Mouse (Mus musculus): ENCODE results near the gene Cdk2ap2. TPM values are rescaled to one million over a fixed set of nuclear protein-coding genes. Genes with fewer than 3 reads are reported as not detected.
"Not testable (repeated sequence)": the region's sequence is repeated elsewhere in the genome, so short reads cannot be mapped to it uniquely, and the experiment has no call there.

The Cdk2ap2 gene
- total RNA-seq, 2 experiments from 2014 or later = 44.8 to 126 TPM

GRCm38 (mm10) chr19:4114551-4114950, 17.6 kb downstream of the Cdk2ap2 start:
- no peak for ATAC-seq (replicated peaks; ENCODE audit: poor library complexity)

- ATAC-seq (replicated peaks; ENCODE audit: poor library complexity) = no peak
Measured at GRCm38 (mm10) chr19:4115144-4115543, 18.2 kb downstream of the Cdk2ap2 start.

- ATAC-seq (replicated peaks; ENCODE audit: poor library complexity) = no peak
Measured at GRCm38 (mm10) chr19:4115816-4116215, 18.8 kb downstream of the Cdk2ap2 start.

DNA sequence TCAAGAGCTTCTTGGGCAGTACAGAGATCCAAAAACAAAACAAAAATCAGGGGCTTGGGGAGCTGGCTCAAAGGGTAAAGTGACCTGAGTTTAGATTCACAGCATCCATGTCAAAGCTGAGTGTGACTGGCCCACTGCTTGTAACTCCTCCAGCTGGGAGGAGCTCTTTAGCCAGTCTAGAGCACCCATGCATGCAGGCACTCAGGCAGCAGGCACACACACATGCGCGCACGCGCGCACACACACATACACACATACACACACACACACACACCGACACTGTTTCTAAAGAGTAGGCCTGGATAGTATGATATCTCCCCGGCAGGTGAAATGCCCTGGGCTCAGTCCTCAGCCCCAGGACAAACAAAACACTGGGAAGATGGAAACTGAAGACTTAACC, 20.0 kb downstream of the Cdk2ap2 start:
- no peak for ATAC-seq (replicated peaks; ENCODE audit: poor library complexity)

- no peak for ATAC-seq (replicated peaks; ENCODE audit: poor library complexity)
Measured at GRCm38 (mm10) chr19:4118350-4118749, 21.4 kb downstream of the Cdk2ap2 start.

GRCm38 (mm10) chr19:4119716-4120487, 22.9 kb downstream of the Cdk2ap2 start:
- no peak for ATAC-seq (replicated peaks; ENCODE audit: poor library complexity)

DNA sequence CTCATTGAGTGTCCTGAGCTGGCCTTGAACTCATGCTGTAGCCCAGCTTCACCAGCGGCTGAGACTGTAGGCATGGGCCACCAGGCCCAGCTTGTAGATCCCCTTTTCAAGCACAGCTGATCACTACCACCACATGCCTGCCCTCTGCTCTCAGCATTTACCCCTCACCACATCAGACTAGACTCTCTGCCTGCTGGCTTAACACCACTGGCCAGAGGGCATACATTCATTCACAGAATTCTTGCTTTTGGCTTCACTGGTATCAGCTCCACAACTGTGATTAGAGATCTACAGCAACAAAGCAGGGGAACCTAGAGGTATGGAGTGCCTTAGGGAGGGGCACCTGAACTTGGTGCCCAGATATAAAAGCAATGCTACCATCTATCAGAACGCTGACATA, 23.5 kb downstream of the Cdk2ap2 start:
- no peak for ATAC-seq (replicated peaks; ENCODE audit: poor library complexity)

- peak; percentile 75 for ATAC-seq (replicated peaks; ENCODE audit: poor library complexity)
Measured at GRCm38 (mm10) chr19:4121097-4121805, 24.3 kb downstream of the Cdk2ap2 start.

DNA sequence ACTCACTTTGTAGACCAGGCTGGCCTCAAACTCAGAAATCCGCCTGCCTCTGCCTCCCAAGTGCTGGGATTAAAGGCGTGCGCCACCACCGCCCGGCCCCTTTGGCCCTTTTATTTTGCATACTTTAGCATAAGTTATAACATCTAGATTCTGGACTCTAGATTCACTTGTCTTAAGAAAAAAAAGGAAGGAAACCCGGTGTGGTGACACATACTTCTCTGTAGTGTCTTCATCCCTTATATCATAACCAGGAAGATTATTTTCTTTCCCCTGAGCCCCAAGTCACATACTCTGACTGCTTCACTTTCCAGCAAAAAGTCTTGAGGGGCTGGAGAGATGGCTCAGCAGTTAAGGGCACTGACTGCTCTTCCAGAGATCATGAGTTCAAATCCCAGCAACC, 24.9 kb downstream of the Cdk2ap2 start:
- ATAC-seq (replicated peaks; ENCODE audit: poor library complexity) = not testable (repeated sequence)

GRCm38 (mm10) chr19:4122411-4123370, 25.7 kb downstream of the Cdk2ap2 start:
- no peak for ATAC-seq (replicated peaks; ENCODE audit: poor library complexity)

- ATAC-seq (replicated peaks; ENCODE audit: poor library complexity) = no peak
Measured at GRCm38 (mm10) chr19:4124432-4124831, 27.4 kb downstream of the Cdk2ap2 start.

- not testable (repeated sequence) for ATAC-seq (replicated peaks; ENCODE audit: poor library complexity)
Measured at GRCm38 (mm10) chr19:4125268-4125667, 28.3 kb downstream of the Cdk2ap2 start.

DNA sequence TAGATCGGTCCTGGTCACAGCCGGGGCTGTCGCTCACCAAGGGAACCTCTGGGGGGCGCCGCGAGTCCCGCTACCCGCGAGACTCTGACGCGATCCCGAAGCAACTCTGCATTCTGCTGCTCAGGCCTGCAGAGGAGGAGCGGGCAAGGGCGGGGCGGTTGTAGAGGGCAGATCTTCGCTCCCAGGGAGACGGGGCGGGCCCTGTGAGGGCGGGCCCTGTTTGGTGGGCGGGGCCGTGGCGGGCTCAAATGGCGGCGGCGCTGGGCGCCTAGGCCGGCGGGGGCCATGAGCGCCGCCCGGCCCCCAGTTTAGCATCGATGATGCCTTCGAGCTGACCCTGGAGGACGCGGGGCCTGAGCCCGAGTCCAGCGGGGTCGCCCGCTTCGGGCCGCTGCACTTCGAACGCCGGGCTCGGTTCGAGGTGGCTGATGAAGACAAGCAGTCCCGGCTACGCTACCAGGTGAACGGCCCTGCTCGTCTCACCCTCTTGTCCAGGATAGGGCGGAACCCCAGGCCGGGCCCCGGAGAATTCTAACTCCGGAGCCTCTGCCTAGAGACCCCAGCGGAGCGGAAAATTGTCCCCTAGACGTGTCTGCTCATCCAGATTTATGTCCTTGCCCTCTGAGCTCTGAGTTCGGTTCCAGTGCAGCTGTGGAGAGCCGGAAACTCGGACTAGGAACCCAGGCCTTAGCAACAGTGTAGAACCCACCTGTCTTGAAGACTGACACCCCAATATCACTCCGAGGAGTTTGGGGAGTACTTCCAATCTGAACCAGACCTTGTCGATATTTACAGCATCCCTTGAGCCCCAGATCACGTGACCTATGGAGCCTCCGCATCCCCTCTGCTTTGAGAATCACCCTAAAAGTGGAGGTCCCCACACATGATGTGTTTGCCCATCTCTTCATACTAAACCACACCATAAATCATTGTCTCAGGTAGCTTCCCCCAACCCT, 29.0 kb downstream of the Cdk2ap2 start, which contains the start of gene Aip:
Gene Aip, minus strand, starts transcription at position 118 of the 956 bp plus-strand sequence.
- peak; percentile 78 for ATAC-seq (replicated peaks; ENCODE audit: poor library complexity)

GRCm38 (mm10) chr19:4126759-4127495, 29.9 kb downstream of the Cdk2ap2 start:
- no peak for ATAC-seq (replicated peaks; ENCODE audit: poor library complexity)

DNA sequence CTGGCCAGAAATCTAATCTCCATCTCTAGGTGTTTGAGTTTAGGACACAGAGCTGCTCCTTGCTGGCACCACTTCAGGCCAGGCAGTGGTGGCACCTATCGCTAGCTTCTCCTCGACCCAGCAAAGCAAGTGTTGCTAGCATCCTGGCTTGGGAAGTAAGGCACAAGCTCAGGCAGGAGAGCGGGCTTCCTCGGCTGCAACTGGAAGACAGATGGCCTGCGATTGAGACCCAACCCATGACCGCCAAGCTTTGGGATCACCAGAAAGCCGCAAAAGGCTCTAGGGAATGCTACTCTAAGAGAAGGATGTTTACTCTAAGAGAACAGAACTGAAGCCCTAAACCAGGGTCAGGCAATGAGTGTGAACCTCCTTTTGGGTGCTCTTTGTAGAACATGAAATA, 32.5 kb downstream of the Cdk2ap2 start:
- no peak for ATAC-seq (replicated peaks; ENCODE audit: poor library complexity)

- ATAC-seq (replicated peaks; ENCODE audit: poor library complexity) = no peak
Measured at GRCm38 (mm10) chr19:4130106-4130505, 33.1 kb downstream of the Cdk2ap2 start.

DNA sequence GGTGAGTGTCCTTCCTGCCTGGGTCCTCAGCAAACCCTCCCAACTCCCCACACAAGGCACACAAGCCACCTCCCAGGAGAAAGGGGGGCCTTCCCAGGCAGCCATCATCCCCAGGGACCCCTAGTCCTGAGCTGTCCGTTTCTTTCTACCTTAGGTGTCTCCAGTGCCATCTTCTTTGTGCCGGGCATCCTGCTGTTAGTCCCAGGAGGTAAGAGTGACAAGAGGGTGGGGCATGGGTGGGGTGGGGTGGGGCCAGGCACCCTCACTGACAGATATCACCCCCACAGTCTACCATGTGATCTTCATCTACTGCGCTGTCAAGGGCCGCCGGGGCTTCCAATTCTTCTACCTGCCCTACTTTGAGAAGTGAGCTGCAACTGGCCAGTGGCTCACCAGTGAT, 34.1 kb downstream of the Cdk2ap2 start:
- ATAC-seq (replicated peaks; ENCODE audit: poor library complexity) = peak; percentile 48

DNA sequence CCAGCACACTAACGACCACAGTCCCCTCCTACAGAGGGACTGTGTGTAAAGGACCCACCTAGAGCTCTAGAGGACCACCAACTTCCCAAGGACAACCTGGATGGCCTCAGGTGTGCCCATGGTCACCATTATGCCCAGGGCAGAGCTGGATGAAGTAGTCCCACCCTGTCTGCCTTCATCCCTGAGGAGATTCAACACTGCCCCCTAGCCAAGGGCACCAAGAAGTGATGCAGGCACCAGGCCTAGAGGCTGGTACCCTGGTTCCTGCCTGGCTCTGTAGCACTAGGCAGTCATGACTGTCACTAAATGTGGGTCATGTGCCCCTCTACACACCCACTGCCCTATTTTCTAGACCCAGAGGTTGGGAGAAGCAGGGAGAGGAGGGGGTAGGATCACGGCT, 34.8 kb downstream of the Cdk2ap2 start:
- ATAC-seq (replicated peaks; ENCODE audit: poor library complexity) = peak; percentile 45; the same call in 1 of the 2 replicates

DNA sequence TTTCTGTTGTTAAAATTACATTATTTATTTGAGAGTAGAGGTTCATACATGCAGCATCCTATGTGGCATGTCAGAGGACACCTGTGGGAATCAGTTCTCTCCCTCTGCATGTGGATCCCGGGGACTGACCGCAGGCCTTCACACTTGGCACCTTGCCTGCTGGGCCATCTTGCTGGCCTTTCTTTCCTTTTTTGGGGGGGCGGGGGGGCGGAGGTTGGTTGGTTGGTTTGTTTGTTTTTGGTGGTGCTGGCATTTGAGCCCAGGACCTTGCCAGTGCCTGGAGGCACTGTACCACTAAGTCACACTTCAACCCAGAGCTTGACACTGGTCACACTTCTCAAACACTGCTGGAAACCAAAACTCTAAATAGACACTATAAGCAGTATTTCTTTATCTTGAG, 37.4 kb downstream of the Cdk2ap2 start:
- ATAC-seq (replicated peaks; ENCODE audit: poor library complexity) = no peak
